Mouse (Mus musculus): ENCODE results near the gene Upf2. TPM values are rescaled to one million over a fixed set of nuclear protein-coding genes. Genes with fewer than 3 reads are reported as not detected.

Gene Upf2
- total RNA-seq (2021), result 10 to 100 TPM; 19.4 to 20.5 TPM
- long read RNA-seq, experiment 1, full-length matches to known transcripts, result 7 of 13 reads
- long read RNA-seq, experiment 1, partial matches to known transcripts, result 2 of 13 reads
- long read RNA-seq, experiment 1, other reads (novel, unspliced or antisense), result 4 of 13 reads
- long read RNA-seq, experiment 2, full-length matches to known transcripts, result 3 of 9 reads
- long read RNA-seq, experiment 2, partial matches to known transcripts, result 3 of 9 reads
- long read RNA-seq, experiment 2, other reads (novel, unspliced or antisense), result 3 of 9 reads

- DNase-seq, result peak; percentile 95 to 97
These were observed at the start of gene Upf2 for GRCm38 (mm10) chr2:5950766-5951595. Gene Upf2 (plus strand): TSS chr2:5951469.

- DNase-seq, result peak; percentile 14 to 36
These were observed 45.2 kb upstream of the Upf2 start for GRCm38 (mm10) chr2:5906092-5906491.

GRCm38 (mm10) chr2:5906625-5907024, 44.6 kb upstream of the Upf2 start:
- DNase-seq, result peak; percentile 7 to 57

- no peak for DNase-seq
These were observed 39.8 kb upstream of the Upf2 start for GRCm38 (mm10) chr2:5911282-5911965.

GRCm38 (mm10) chr2:5922823-5923222, 28.4 kb upstream of the Upf2 start:
- no peak for DNase-seq

- DNase-seq, result no peak
These were observed 27.5 kb upstream of the Upf2 start for GRCm38 (mm10) chr2:5923786-5924185.

GRCm38 (mm10) chr2:5927481-5927880, 23.8 kb upstream of the Upf2 start:
- DNase-seq, result no peak

GRCm38 (mm10) chr2:5929793-5930192, 21.5 kb upstream of the Upf2 start:
- no peak for DNase-seq

GRCm38 (mm10) chr2:5930291-5931054, 20.8 kb upstream of the Upf2 start:
- DNase-seq, result peak in 1 of 2 experiments; percentile 11

- no peak for DNase-seq
These were observed 19.3 kb upstream of the Upf2 start for GRCm38 (mm10) chr2:5931938-5932337.

GRCm38 (mm10) chr2:5934936-5935335, 16.3 kb upstream of the Upf2 start:
- no peak for DNase-seq

- no peak for DNase-seq
These were observed 15.2 kb upstream of the Upf2 start for GRCm38 (mm10) chr2:5936068-5936467.

GRCm38 (mm10) chr2:5936550-5936949, 14.7 kb upstream of the Upf2 start:
- DNase-seq, result no peak

GRCm38 (mm10) chr2:5939319-5939718, 11.9 kb upstream of the Upf2 start:
- no peak for DNase-seq

- DNase-seq, result no peak
These were observed 11.4 kb upstream of the Upf2 start for GRCm38 (mm10) chr2:5939911-5940310.

- no peak for DNase-seq
These were observed 10.3 kb upstream of the Upf2 start for GRCm38 (mm10) chr2:5940936-5941335.

GRCm38 (mm10) chr2:5941861-5942415, 9.3 kb upstream of the Upf2 start:
- DNase-seq, result no peak

GRCm38 (mm10) chr2:5942416-5943032, 8.7 kb upstream of the Upf2 start, which contains the start of gene Dhtkd1:
Gene Dhtkd1 (minus strand): TSS chr2:5942792.
- DNase-seq, result peak; percentile 79 to 82

GRCm38 (mm10) chr2:5943071-5943470, 8.2 kb upstream of the Upf2 start:
- DNase-seq, result no peak

- no peak for DNase-seq
These were observed 5.6 kb upstream of the Upf2 start for GRCm38 (mm10) chr2:5945629-5946028.

- DNase-seq, result no peak
These were observed 4.4 kb upstream of the Upf2 start for GRCm38 (mm10) chr2:5946876-5947275.

Measured in heart, adult 18-20 months (tissue).